ENCODE assay signal across 11 mouse cellular contexts in the genomic region with DNA sequence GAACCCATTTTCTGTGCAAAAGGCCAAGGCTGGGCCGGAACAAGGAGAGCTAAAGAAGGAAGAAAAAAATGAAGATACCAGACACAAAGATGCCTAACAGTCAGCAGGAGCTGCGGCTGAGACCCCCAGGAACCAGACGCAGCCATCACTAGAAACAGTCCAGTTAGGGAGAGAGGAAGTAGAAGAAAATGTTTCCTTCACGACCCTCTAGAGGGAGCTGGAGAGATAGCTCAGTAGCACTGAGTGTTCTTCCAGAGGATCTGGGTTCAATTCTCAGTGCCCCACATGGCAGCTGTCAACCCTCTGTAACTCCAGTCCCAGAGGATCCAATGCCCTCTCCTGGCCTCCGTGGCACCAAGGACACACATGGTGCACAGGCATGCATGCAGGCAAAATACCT.
A peak's percentile ranks its signal among the peaks of the same experiment; 100 is the strongest.
DNase-seq lines count a peak whose midpoint lies in the region; ATAC-seq and TF ChIP-seq lines count a peak whose summit lies in the region.
"Had no signal": no experiment of that assay in that cellular context is flagged by ENCODE, and none has a peak within 500 bp of the region (broad histone marks: within the 10 kb centered on the region; RNA-seq: fewer than 3 reads in every experiment).

No protein-coding gene starts in this region.

- H3K27me3 ChIP-seq in stomach, postnatal 0 days (ENCODE audit: control insufficient read depth, insufficient read depth, low read length) = no peaks in the 10 kb centered on the region

- DNase-seq in left cerebral cortex, adult 2 months (ENCODE audit: extremely low spot score in 1 of 2, low spot score in 2 of 2) = no peak
- DNase-seq in left cerebral cortex, postnatal 4 days = no peak
- DNase-seq in ES-CJ7 (ENCODE audit: low read depth, low spot score) = peak; percentile 83
- DNase-seq in stomach, postnatal 0 days (ENCODE audit: low spot score) = no peak
- DNase-seq in urinary bladder, adult 2 months (ENCODE audit: low spot score) = no peak
- DNase-seq in c-Kit-positive CD71-positive TER-119-positive erythroid progenitor cells, embryonic 14.5 days (ENCODE audit: low spot score) = no peak
- no peak for DNase-seq in layer of hippocampus, adult 8-10 months (ENCODE audit: low spot score in 2 of 2)
- DNase-seq: cerebellum, adult 9-10 months; kidney, adult 2 months had no signal

- H3K27ac ChIP-seq in left cerebral cortex, adult 2 months = no peak overlapping the region
- H3K27ac ChIP-seq in stomach, postnatal 0 days (replicated peaks) = no peak overlapping the region

- ATAC-seq in granulocyte monocyte progenitor cell, adult 5-6 weeks (replicated peaks; ENCODE audit: poor library complexity, severe bottlenecking) = peak; percentile 54
- ATAC-seq in stomach, postnatal 0 days (ENCODE audit: low FRiP score, low TSS enrichment) = no peak
- ATAC-seq: Patski had no signal

- H3K4me1 ChIP-seq in stomach, postnatal 0 days (replicated peaks; ENCODE audit: control insufficient read depth, insufficient read depth) = no peaks in the 10 kb centered on the region

- H3K9me3 ChIP-seq in stomach, postnatal 0 days (ENCODE audit: control insufficient read depth, low read length) = no peaks in the 10 kb centered on the region

- H3K4me2 ChIP-seq in stomach, postnatal 0 days (replicated peaks; ENCODE audit: low read depth) = no peak overlapping the region

- H3K36me3 ChIP-seq in stomach, postnatal 0 days (ENCODE audit: control insufficient read depth, insufficient read depth, low read length) = no peaks in the 10 kb centered on the region

- H3K4me3 ChIP-seq in left cerebral cortex, adult 2 months = no peak overlapping the region
- no peak overlapping the region for H3K4me3 ChIP-seq in stomach, postnatal 0 days (ENCODE audit: low read depth, low read length)

- TF ChIP-seq EP300 in stomach, postnatal 0 days (optimal IDR thresholded peaks at IDR 0.05) = no peak

- TF ChIP-seq CTCF in left cerebral cortex, adult 2 months (IDR thresholded peaks at IDR 0.05) = peak; percentile 34
- peak; percentile 26; the same call in 1 of the 2 replicates for TF ChIP-seq CTCF in stomach, postnatal 0 days (IDR thresholded peaks at IDR 0.05; ENCODE audit: low read depth)

- intact Hi-C loops in left cerebral cortex, adult 2 months (cut with DNase I) = no loop called here
- intact Hi-C loops in left cerebral cortex, postnatal 4 days (cut with DNase I) = no loop called here

- no peak overlapping the region for H3K9ac ChIP-seq in stomach, postnatal 0 days (ENCODE audit: low read length)

- WGBS in stomach, postnatal 0 days = 60% methylated on average over 5 of the region's 5 CpGs
